Mouse (Mus musculus) lung, postnatal 0 days (tissue): ENCODE data around the gene Limd2.

ENCODE experiments used
- CTCF ChIP-seq: IDR thresholded peaks from 2 replicates; pipeline ENCODE4 v1.5.1; 2016; ENCODE audit warnings: antibody characterized with exemption, mild to moderate bottlenecking
- EP300 ChIP-seq: IDR thresholded peaks from 2 replicates; pipeline ENCODE4 v1.6.1; 2016; ENCODE audit warnings: antibody characterized with exemption, mild to moderate bottlenecking, control low read depth

DNA sequence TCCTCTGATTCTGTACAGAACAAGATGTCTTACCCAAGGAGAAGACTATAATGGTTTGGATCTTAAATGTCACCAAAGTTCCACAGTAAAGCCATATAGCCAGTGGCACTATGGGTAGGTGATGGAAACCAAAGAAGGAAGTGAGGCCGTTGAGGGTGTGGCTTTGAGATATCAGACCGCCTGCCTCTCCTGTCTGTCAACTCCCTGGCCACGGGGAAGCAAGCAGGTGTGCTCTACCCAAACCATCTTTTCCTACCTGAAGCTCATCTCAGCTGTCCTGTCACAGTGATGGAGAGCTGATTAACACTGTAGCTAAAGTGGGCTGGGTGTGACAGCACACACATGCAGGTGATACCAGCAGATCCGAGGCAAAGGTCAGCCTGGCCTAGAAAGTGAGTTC, 37.6 kb upstream of the Limd2 start:
- TF ChIP-seq CTCF (no peak), EP300 (no peak)
